Comparison of ENCODE assay signal across 11 mouse cellular contexts in the genomic region with DNA sequence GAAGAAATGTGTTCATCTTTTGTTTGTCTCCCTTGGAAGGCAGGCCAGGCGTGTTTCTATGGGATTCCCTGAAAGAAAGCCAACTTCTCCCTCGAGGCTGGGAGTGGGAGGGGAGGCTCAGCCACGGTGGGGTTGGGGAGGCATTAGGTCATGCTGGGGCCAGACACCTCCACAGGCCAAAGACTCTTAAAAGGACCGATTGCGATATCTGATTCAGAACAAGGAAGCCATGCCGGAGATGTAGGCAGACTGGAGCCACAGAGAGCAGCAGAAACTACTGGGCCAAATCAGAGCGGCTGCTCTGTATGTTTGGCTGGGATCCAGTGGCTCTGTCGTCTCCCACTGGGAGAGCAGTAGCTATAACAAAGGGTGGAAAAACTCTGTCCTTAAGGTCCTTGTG. TPM values are rescaled to one million over a fixed set of nuclear protein-coding genes. Genes with fewer than 3 reads are reported as not detected.
DNase-seq lines count a peak whose midpoint lies in the region; ATAC-seq lines count a peak whose summit lies in the region.
"Had no signal": no experiment of that assay in that cellular context is flagged by ENCODE, and none has a peak within 500 bp of the region (broad histone marks: within the 10 kb centered on the region; RNA-seq: fewer than 3 reads in every experiment).

No protein-coding gene starts in this region.

- DNase-seq in cerebellum, adult 11 months, result no peak
- DNase-seq in retina, postnatal 1 day, result peak; percentile 32
- DNase-seq in retina, embryonic 14.5 days (ENCODE audit: low spot score), result no peak
- DNase-seq in liver, embryonic 11.5 days (ENCODE audit: low spot score), result no peak
- DNase-seq in spleen, postnatal 14 days (ENCODE audit: low spot score in 2 of 2), result no peak
- no peak for DNase-seq in left cerebral cortex, adult 18-20 months (ENCODE audit: low spot score in 2 of 2)

- H3K9me3 ChIP-seq in hindbrain, embryonic 15.5 days, result no peaks in the 10 kb centered on the region
- H3K9me3 ChIP-seq in liver, embryonic 11.5 days (ENCODE audit: control insufficient read depth, low read length), result no peaks in the 10 kb centered on the region

- no peaks in the 10 kb centered on the region for H3K36me3 ChIP-seq in hindbrain, embryonic 15.5 days
- no peaks in the 10 kb centered on the region for H3K36me3 ChIP-seq in liver, embryonic 11.5 days (ENCODE audit: control insufficient read depth, insufficient read depth, low read length)

- 9% methylated on average over 8 of the region's 8 CpGs for WGBS in hindbrain, embryonic 15.5 days
- 54% methylated on average over 8 of the region's 8 CpGs for WGBS in liver, embryonic 11.5 days

- peak overlapping the region; percentile 25; the same call in 1 of the 2 replicates for H3K4me2 ChIP-seq in hindbrain, embryonic 15.5 days
- no peak overlapping the region for H3K4me2 ChIP-seq in liver, embryonic 11.5 days

- H3K4me1 ChIP-seq in hindbrain, embryonic 15.5 days (replicated peaks), result peaks cover 32% of the 10 kb centered on the region
- H3K4me1 ChIP-seq in liver, embryonic 11.5 days (replicated peaks; ENCODE audit: control insufficient read depth, insufficient read depth, low read length), result no peaks in the 10 kb centered on the region

- no peak overlapping the region for H3K9ac ChIP-seq in hindbrain, embryonic 15.5 days
- H3K9ac ChIP-seq in liver, embryonic 11.5 days (ENCODE audit: low read depth, low read length), result no peak overlapping the region

- H3K27me3 ChIP-seq in hindbrain, embryonic 15.5 days, result no peaks in the 10 kb centered on the region
- H3K27me3 ChIP-seq in liver, embryonic 11.5 days (replicated peaks; ENCODE audit: control insufficient read depth, insufficient read depth, low read length), result no peaks in the 10 kb centered on the region

- H3K4me3 ChIP-seq in hindbrain, embryonic 15.5 days, result no peak overlapping the region
- H3K4me3 ChIP-seq in liver, embryonic 11.5 days (ENCODE audit: low read depth, low read length), result no peak overlapping the region
- H3K4me3 ChIP-seq: erythroblast, embryonic 14.5 days had no signal

- ATAC-seq in cerebellum, adult (ENCODE audit: insufficient number of reproducible peaks, low FRiP score, low TSS enrichment), result 0 out of 2 replicates have a peak, but pooled peaks have one; percentile 23
- ATAC-seq in hindbrain, embryonic 15.5 days (ENCODE audit: low FRiP score, low read depth), result 0 out of 2 replicates have a peak, but pooled peaks have one; percentile 9
- no peak for ATAC-seq in liver, embryonic 11.5 days (replicated peaks; ENCODE audit: low FRiP score)

- peak overlapping the region; percentile 58 for H3K27ac ChIP-seq in hindbrain, embryonic 15.5 days (replicated peaks)
- no peak overlapping the region for H3K27ac ChIP-seq in liver, embryonic 11.5 days (ENCODE audit: low read depth, low read length)

RNA-seq across cellular contexts. Expression of gene Tex29, which starts 1.3 kb away (rescaled TPM):
- polyA plus RNA-seq in hindbrain, embryonic 15.5 days (2015; fragmentation: Nextera tagmentation; extraction: Ambion mirVana), result 0.28 and 0.32 TPM in 2 replicates
- not detected in 2 replicates for polyA plus RNA-seq in liver, embryonic 11.5 days (2014; fragmentation: Nextera tagmentation; extraction: Ambion mirVana)
- total RNA-seq in left cerebral cortex, adult 18-20 months (2021), result not detected
- total RNA-seq: left cerebral cortex, postnatal 10 days had no signal
- polyA plus RNA-seq: erythroblast, embryonic 14.5 days; urinary bladder, adult 2 months had no signal
